Comparison of ENCODE assay signal across 9 mouse cellular contexts in the genomic region with DNA sequence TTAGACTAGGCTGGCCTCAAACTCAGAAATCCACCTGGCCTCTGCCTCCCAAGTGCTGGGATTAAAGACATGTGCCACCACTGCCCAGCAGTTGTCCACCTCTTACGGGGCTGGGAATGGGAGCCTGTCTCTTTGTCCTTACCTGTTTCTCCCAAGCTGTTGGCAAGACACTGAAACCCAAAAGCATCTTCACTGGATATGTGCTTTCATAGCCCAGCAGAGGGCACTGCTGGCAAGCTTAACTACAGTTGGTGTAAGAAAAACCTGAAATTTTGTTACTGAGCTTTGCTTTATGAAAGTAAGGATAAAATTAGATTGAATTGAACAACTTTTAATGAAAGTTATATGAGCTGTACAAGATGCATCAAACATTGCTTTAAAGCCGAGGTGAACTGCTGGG. TPM values are rescaled to one million over a fixed set of nuclear protein-coding genes. Genes with fewer than 3 reads are reported as not detected.
DNase-seq lines count a peak whose midpoint lies in the region; ATAC-seq and TF ChIP-seq lines count a peak whose summit lies in the region.
"Had no signal": no experiment of that assay in that cellular context is flagged by ENCODE, and none has a peak within 500 bp of the region (broad histone marks: within the 10 kb centered on the region; RNA-seq: fewer than 3 reads in every experiment).

No protein-coding gene starts in this region.

- no peaks in the 10 kb centered on the region for H3K36me3 ChIP-seq in heart, adult 2 months (ENCODE audit: control insufficient read depth, insufficient read depth, low read length)
- peaks cover under 1% of the 10 kb centered on the region; the same call in 1 of the 2 replicates for H3K36me3 ChIP-seq in heart, embryonic 11.5 days (ENCODE audit: control insufficient read depth, insufficient read depth, low read length)
- peaks cover 21 to 36% of the 10 kb centered on the region in 2 experiments for H3K36me3 ChIP-seq in CH12.LX (replicated peaks in 1 of 2; ENCODE audit: control insufficient read depth in 1 of 2, insufficient read depth in 1 of 2, low read length in 1 of 2)
- H3K36me3 ChIP-seq in midbrain, embryonic 14.5 days (ENCODE audit: control insufficient read depth, insufficient read depth, low read length) = peaks cover 19% of the 10 kb centered on the region

- 0 out of 2 replicates have a peak, but pooled peaks have one; percentile 44 for TF ChIP-seq EP300 in heart, adult 2 months (IDR thresholded peaks at IDR 0.05; ENCODE audit: insufficient read depth, low read depth, low read length)
- TF ChIP-seq EP300 in CH12.LX (IDR thresholded peaks at IDR 0.05; ENCODE audit: low read length) = no peak

- TF ChIP-seq CTCF in heart, adult 2 months (IDR thresholded peaks at IDR 0.05) = peak; percentile 91
- peak; percentile 52 to 89 for TF ChIP-seq CTCF in CH12.LX (conservative IDR thresholded peaks at IDR 0.05 in 1 of 2, IDR thresholded peaks at IDR 0.05 in 1 of 2; ENCODE audit: low read depth in 2 of 2, low read length in 2 of 2)

- no peak overlapping the region for H3K27ac ChIP-seq in heart, adult 2 months
- H3K27ac ChIP-seq in heart, embryonic 11.5 days (ENCODE audit: low read depth, low read length) = no peak overlapping the region
- no peak overlapping the region for H3K27ac ChIP-seq in CH12.LX (ENCODE audit: insufficient read depth, low read depth)
- H3K27ac ChIP-seq in midbrain, embryonic 14.5 days (replicated peaks; ENCODE audit: low read depth, low read length) = no peak overlapping the region
- H3K27ac ChIP-seq: liver, embryonic 15.5 days had no signal

- dilution Hi-C loops in CH12.LX (cut with MboI; ENCODE audit: extremely low pct_ligation_motif_present, extremely low pct_unique_long_range_greater_than_20kb, low sequenced_read_pairs) = no loop called here

- no peaks in the 10 kb centered on the region for H3K27me3 ChIP-seq in heart, adult 2 months (ENCODE audit: control insufficient read depth, insufficient read depth, low read length)
- no peaks in the 10 kb centered on the region for H3K27me3 ChIP-seq in heart, embryonic 11.5 days (ENCODE audit: control insufficient read depth, insufficient read depth, low read length)
- no peaks in the 10 kb centered on the region for H3K27me3 ChIP-seq in CH12.LX (replicated peaks)
- no peaks in the 10 kb centered on the region for H3K27me3 ChIP-seq in midbrain, embryonic 14.5 days (ENCODE audit: control insufficient read depth, insufficient read depth, low read length)
- H3K27me3 ChIP-seq: liver, embryonic 15.5 days had no signal

- intact Hi-C loops in heart, adult 2 months (cut with DNase I) = loop anchor here (1.0 kb wide), 2 partner anchors 102 to 233 kb away; no protein-coding TSS in a partner anchor

- DNase-seq in heart, adult 2 months = peak; percentile 49 to 65
- peak; percentile 65 for DNase-seq in CH12.LX (ENCODE audit: extremely low read depth)
- DNase-seq in brain, embryonic 18.5 days (ENCODE audit: low read depth, low spot score) = peak; percentile 46
- peak; percentile 61 for DNase-seq in gastrocnemius, postnatal 10 days
- DNase-seq in layer of hippocampus, postnatal 36 days = peak; percentile 44 to 61
- DNase-seq in midbrain, embryonic 14.5 days = peak; percentile 91
- DNase-seq in thymus, postnatal 25 days = peak; percentile 61

- TF ChIP-seq RAD21 in CH12.LX (IDR thresholded peaks at IDR 0.05; ENCODE audit: low read depth, low read length) = peak; percentile 81

- no peak overlapping the region for H3K4me2 ChIP-seq in heart, embryonic 11.5 days
- no peak overlapping the region for H3K4me2 ChIP-seq in CH12.LX (ENCODE audit: insufficient read depth, low read depth, poor library complexity, severe bottlenecking)
- no peak overlapping the region for H3K4me2 ChIP-seq in midbrain, embryonic 14.5 days (ENCODE audit: low read length)
- H3K4me2 ChIP-seq: liver, embryonic 15.5 days had no signal

- 28% methylated on average over 2 of the region's 2 CpGs for WGBS in heart, adult 2 months
- WGBS in heart, embryonic 11.5 days (ENCODE audit: insufficient replicate concordance) = 17% methylated on average over 2 of the region's 2 CpGs
- 35% methylated on average over 2 of the region's 2 CpGs for WGBS in midbrain, embryonic 14.5 days

- H3K79me2 ChIP-seq in heart, adult 2 months (replicated peaks; ENCODE audit: control insufficient read depth, insufficient read depth, low read length) = no peaks in the 10 kb centered on the region
- H3K79me2 ChIP-seq in CH12.LX (replicated peaks; ENCODE audit: control insufficient read depth, extremely low read depth, insufficient read depth, poor library complexity, severe bottlenecking) = no peaks in the 10 kb centered on the region; the same call in 1 of the 2 replicates

- in situ Hi-C loops in CH12.LX (cut with MboI; ENCODE audit: low pct_ligation_motif_present, low pct_unique_long_range_greater_than_20kb, low sequenced_read_pairs) = loop anchor here (10.0 kb wide), 1 partner anchor 201 kb away; a partner anchor contains a TSS

- H3K9me3 ChIP-seq in heart, embryonic 11.5 days (replicated peaks; ENCODE audit: control insufficient read depth, low read length) = no peaks in the 10 kb centered on the region
- H3K9me3 ChIP-seq in CH12.LX (replicated peaks; ENCODE audit: low read length) = no peaks in the 10 kb centered on the region
- H3K9me3 ChIP-seq in midbrain, embryonic 14.5 days (ENCODE audit: control insufficient read depth, low read length) = no peaks in the 10 kb centered on the region
- H3K9me3 ChIP-seq: liver, embryonic 15.5 days had no signal

- TF ChIP-seq POLR2A in heart, adult 2 months (IDR thresholded peaks at IDR 0.05; ENCODE audit: insufficient read depth, low read depth, low read length) = no peak
- TF ChIP-seq POLR2A in CH12.LX (IDR thresholded peaks at IDR 0.05; ENCODE audit: low read depth, low read length) = no peak

- ATAC-seq in heart, embryonic 11.5 days (replicated peaks; ENCODE audit: insufficient number of reproducible peaks, low FRiP score, low TSS enrichment) = no peak
- ATAC-seq in midbrain, embryonic 14.5 days (ENCODE audit: low FRiP score, low TSS enrichment) = no peak

- no peak overlapping the region for H3K4me3 ChIP-seq in heart, adult 2 months
- H3K4me3 ChIP-seq in heart, embryonic 11.5 days (ENCODE audit: low read depth, low read length) = no peak overlapping the region
- no peak overlapping the region for H3K4me3 ChIP-seq in CH12.LX (replicated peaks in 1 of 3; ENCODE audit: low read depth in 2 of 3, low read length in 2 of 3, poor library complexity in 1 of 3)
- H3K4me3 ChIP-seq in midbrain, embryonic 14.5 days (replicated peaks; ENCODE audit: low read depth, low read length) = no peak overlapping the region
- H3K4me3 ChIP-seq: liver, embryonic 15.5 days had no signal

- H3K4me1 ChIP-seq in heart, adult 2 months (ENCODE audit: control insufficient read depth, insufficient read depth, low read length) = no peaks in the 10 kb centered on the region
- H3K4me1 ChIP-seq in heart, embryonic 11.5 days (ENCODE audit: control insufficient read depth, insufficient read depth, low read length) = 0 out of 2 replicates have a peak, but pooled peaks cover 4% of the 10 kb centered on the region
- peaks cover 0 to 7% of the 10 kb centered on the region in 2 experiments; a peak in 2 of 4 replicates for H3K4me1 ChIP-seq in CH12.LX (ENCODE audit: control insufficient read depth in 1 of 2, insufficient read depth in 2 of 2)
- H3K4me1 ChIP-seq in midbrain, embryonic 14.5 days (ENCODE audit: control insufficient read depth, insufficient read depth, low read length) = no peaks in the 10 kb centered on the region

- no peak overlapping the region for H3K9ac ChIP-seq in heart, adult 2 months (ENCODE audit: low read depth, low read length)
- no peak overlapping the region for H3K9ac ChIP-seq in heart, embryonic 11.5 days (ENCODE audit: low read depth, low read length)
- H3K9ac ChIP-seq in CH12.LX (ENCODE audit: insufficient read depth, low read depth) = no peak overlapping the region
- no peak overlapping the region for H3K9ac ChIP-seq in midbrain, embryonic 14.5 days (replicated peaks; ENCODE audit: low read length)
- H3K9ac ChIP-seq: liver, embryonic 15.5 days had no signal

TF ChIP-seq in CH12.LX, 34 proteins besides CTCF, POLR2A, EP300 and RAD21 (continues in another document):
- peak; percentile 51; the same call in 1 of the 2 replicates for TF ChIP-seq ZNF384 (IDR thresholded peaks at IDR 0.05; ENCODE audit: low read depth, low read length)
- TF ChIP-seq ZKSCAN1 (IDR thresholded peaks at IDR 0.05; ENCODE audit: borderline replicate concordance, low read depth, low read length) = no peak
- no peak for TF ChIP-seq ELF1 (IDR thresholded peaks at IDR 0.05; ENCODE audit: low read depth, low read length)
- TF ChIP-seq IRF4 (IDR thresholded peaks at IDR 0.05; ENCODE audit: low read depth, low read length) = 0 out of 2 replicates have a peak, but pooled peaks have one; percentile 24

RNA-seq across cellular contexts. Expression of a gene that starts 4.5 kb away (rescaled TPM):
- 10 to 100 TPM; 29.4 to 31.8 TPM for total RNA-seq in heart, adult 2 months (2021)
- 27.5 and 39.9 TPM in 2 replicates for polyA plus RNA-seq in heart, adult 2 months (2012; rRNA removed)
- polyA plus RNA-seq in heart, embryonic 11.5 days (2014; fragmentation: Nextera tagmentation; extraction: Ambion mirVana) = 29.5 and 35.6 TPM in 2 replicates
- total RNA-seq in CH12.LX (2012; rRNA removed) = 14.6 and 15.2 TPM in 2 replicates
- 9.8 and 11.2 TPM in 2 replicates for total RNA-seq in CH12.LX (2014; rRNA removed)
- 19.9 and 22.4 TPM in 2 replicates for polyA plus RNA-seq in CH12.LX (2012; ENCODE audit: insufficient read length, low read depth)
- 10 to 100 TPM; 39.2 to 51.8 TPM for total RNA-seq in gastrocnemius, postnatal 10 days (2021)
- total RNA-seq in layer of hippocampus, postnatal 36 days (2021) = 10 to 100 TPM; 44.8 to 46.3 TPM
- polyA plus RNA-seq in midbrain, embryonic 14.5 days (2014; fragmentation: Nextera tagmentation; extraction: Ambion mirVana) = 19.6 and 27.6 TPM in 2 replicates

RNA-seq across cellular contexts. Expression of a gene that starts 13.2 kb away (rescaled TPM):
- total RNA-seq in heart, adult 2 months (2021) = 1 to 10 TPM; 8.7 to 9.0 TPM
- 5.5 and 13.1 TPM in 2 replicates for polyA plus RNA-seq in heart, adult 2 months (2012; rRNA removed)
- 42.8 and 47.2 TPM in 2 replicates for polyA plus RNA-seq in heart, embryonic 11.5 days (2014; fragmentation: Nextera tagmentation; extraction: Ambion mirVana)
- total RNA-seq in CH12.LX (2012; rRNA removed) = 104 and 139 TPM in 2 replicates
- total RNA-seq in CH12.LX (2014; rRNA removed) = 167 and 183 TPM in 2 replicates
- polyA plus RNA-seq in CH12.LX (2012; ENCODE audit: insufficient read length, low read depth) = 110 and 134 TPM in 2 replicates
- total RNA-seq in gastrocnemius, postnatal 10 days (2021) = 10 to 100 TPM; 12.9 to 13.9 TPM
- total RNA-seq in layer of hippocampus, postnatal 36 days (2021) = 10 to 100 TPM; 19.0 to 23.9 TPM
- polyA plus RNA-seq in midbrain, embryonic 14.5 days (2014; fragmentation: Nextera tagmentation; extraction: Ambion mirVana) = 31.1 and 33.9 TPM in 2 replicates

RNA-seq across cellular contexts. Expression of a gene that starts 43.8 kb away (rescaled TPM):
- total RNA-seq in heart, adult 2 months (2021) = not detected
- polyA plus RNA-seq in heart, adult 2 months (2012; rRNA removed) = not detected in 2 replicates
- 0.08 and 0.09 TPM in 2 replicates for polyA plus RNA-seq in heart, embryonic 11.5 days (2014; fragmentation: Nextera tagmentation; extraction: Ambion mirVana)
- total RNA-seq in CH12.LX (2012; rRNA removed) = not detected in 2 replicates
- not detected in 2 replicates for total RNA-seq in CH12.LX (2014; rRNA removed)
- polyA plus RNA-seq in CH12.LX (2012; ENCODE audit: insufficient read length, low read depth) = not detected in 2 replicates
- total RNA-seq in gastrocnemius, postnatal 10 days (2021) = not detected
- under 1 TPM in 1 of 2 experiments, not detected in 1; 0.30 TPM for total RNA-seq in layer of hippocampus, postnatal 36 days (2021)
- 3.1 and 4.7 TPM in 2 replicates for polyA plus RNA-seq in midbrain, embryonic 14.5 days (2014; fragmentation: Nextera tagmentation; extraction: Ambion mirVana)
- polyA plus RNA-seq: liver, embryonic 15.5 days had no signal

Comparison
In these comparisons a context has a peak if more than half of its experiments do, and no peak if none do; other contexts are left out.
1. RNA of a gene that starts 13.2 kb away (total RNA-seq): 104 to 183 TPM in CH12.LX; 19.0 to 23.9 TPM in layer of hippocampus, postnatal 36 days, 12.9 to 13.9 TPM in gastrocnemius, postnatal 10 days and 8.7 to 9.0 TPM in heart, adult 2 months; every median in the first group is over 4 times any median in the second.
2. Peak in every context shown above with its lines, with median percentiles within 50 percentile points of each other: DNase-seq.